Mouse (Mus musculus): ENCODE results near the gene Rapgef2. TPM values are rescaled to one million over a fixed set of nuclear protein-coding genes. Genes with fewer than 3 reads are reported as not detected.

Gene Rapgef2
- total RNA-seq, 2 experiments from 2014 or later = 34.3 to 34.5 TPM

GRCm38 (mm10) chr3:79283976-79284375 is 2.3 kb downstream of the Rapgef2 start:
- DNase-seq = no peak

DNA sequence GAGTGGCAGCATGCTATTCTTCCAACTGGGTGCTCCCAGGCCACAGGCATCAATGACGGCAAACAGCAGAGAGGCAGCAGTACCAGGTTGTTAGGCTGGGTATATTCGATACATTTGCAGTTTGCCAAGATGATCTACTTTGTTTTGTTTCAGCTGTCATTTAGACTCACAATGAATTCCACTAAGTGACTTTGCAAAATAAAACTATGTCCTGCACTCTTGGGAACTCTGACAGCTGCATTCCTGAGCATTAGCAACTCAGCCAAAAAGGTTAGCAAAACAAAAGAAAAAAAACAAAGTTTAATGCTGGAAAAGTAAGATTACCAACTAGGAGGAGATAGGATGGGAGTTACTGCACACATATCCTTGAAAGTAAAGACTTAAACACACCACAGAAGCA is 3.3 kb downstream of the Rapgef2 start:
- DNase-seq = no peak

GRCm38 (mm10) chr3:79275856-79276645 is 10.3 kb downstream of the Rapgef2 start:
- DNase-seq = no peak

DNA sequence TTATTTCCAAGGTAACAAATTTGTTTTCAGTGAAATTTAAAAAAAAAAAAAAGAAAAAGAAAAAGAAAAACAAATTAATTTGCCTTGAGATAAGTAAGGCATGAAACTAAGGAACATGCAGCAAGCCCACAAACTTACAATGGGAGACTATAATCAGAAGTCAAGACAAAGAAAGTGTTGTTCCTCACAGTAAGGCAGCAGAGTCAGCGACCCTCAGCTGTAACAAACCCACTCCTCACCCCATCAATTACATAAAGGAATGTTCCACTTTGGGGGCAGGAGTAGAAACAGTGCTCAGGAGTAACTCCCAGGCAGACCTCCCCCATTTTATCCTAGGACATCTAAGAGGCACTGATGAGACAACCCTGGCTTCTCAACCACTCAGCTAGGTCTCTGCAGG is 13.0 kb downstream of the Rapgef2 start:
- no peak for DNase-seq

- DNase-seq = no peak
These were observed 13.4 kb downstream of the Rapgef2 start for GRCm38 (mm10) chr3:79272939-79273338.

DNA sequence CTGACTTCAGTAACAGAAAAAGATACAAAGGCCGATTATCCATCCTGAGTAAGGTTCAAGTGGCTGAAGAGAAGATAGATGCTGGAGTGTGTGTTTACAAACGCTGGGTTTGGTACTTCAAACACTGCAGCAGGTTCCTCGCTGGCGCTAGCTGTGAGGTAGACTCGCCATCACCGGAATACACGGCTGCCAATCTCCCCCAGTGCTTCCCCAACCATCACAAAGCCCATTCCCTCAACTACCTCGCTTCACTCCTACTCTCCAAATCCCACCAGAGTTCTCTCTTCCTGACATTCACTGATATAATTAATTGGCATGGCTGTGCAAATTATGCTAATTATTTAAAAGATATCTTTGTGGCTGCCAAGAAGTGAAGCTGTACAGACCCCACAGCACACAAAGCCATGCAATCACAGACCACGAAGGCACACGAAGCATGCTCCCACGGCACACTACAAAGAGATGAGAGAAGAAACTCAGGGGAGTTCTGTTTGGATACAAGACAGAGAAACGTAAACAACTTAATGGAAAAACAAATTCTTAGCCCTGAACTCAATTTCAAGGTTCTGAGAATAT is 15.2 kb downstream of the Rapgef2 start:
- DNase-seq = no peak

DNA sequence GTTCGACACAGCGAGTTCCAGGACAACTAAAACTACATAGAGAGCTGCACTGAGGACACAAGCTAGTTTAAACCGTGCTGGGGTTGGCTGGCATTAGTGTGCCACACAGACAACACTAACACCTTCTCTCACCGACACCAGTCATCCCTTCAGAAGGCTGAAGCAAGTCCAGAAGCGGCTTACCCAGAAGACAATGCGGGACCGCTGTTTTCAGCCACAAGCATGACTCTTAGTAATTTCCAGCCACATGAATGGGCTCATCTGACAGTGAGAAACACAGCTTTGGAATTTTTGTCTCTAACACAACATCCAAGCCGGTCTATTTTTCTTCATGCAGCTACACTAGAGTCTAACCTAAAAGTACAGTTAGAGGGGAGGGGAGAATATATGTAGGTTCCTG is 16.4 kb downstream of the Rapgef2 start:
- DNase-seq = no peak

DNA sequence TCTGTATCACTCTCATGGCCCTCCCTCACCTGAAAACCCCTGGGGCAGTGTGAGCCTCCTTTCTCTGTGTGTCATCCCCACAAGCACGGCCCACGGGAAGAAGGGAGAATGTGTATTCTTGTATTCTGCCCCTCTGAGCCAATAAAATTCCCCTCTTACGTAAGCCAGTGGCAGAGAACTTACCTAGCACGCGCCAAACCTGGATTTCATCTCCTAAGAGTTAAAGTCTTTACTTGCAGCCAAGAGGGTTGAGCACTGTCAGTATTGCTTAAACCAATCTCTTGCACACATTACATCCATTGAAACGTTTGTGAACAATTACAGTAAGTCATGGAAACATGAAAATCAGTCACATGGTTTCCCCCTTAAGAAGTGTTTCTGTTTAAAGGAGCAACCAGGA is 19.3 kb downstream of the Rapgef2 start:
- no peak for DNase-seq

- DNase-seq = peak in 1 of 2 experiments; percentile 50
These were observed 24.5 kb downstream of the Rapgef2 start for GRCm38 (mm10) chr3:79261816-79262316.

DNA sequence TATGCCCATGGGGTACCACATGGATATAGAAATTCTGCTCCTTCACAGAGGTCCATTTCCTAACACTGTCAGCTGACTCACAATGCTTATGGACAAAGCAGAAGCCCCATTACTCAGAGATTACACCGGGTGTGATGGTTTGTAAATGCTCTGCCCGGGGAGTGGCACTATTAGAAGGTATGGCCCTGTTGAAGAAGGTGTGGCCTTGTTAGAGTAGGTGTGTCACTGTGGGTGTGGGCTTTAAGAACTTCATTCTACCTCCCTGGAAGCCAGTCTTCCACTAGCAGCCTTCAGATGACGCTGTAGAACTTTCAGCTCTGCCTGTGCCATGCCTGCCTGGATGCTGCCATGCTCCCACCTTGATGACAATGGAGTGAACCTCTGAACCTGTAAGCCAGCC is 32.3 kb downstream of the Rapgef2 start:
- DNase-seq = no peak

DNA sequence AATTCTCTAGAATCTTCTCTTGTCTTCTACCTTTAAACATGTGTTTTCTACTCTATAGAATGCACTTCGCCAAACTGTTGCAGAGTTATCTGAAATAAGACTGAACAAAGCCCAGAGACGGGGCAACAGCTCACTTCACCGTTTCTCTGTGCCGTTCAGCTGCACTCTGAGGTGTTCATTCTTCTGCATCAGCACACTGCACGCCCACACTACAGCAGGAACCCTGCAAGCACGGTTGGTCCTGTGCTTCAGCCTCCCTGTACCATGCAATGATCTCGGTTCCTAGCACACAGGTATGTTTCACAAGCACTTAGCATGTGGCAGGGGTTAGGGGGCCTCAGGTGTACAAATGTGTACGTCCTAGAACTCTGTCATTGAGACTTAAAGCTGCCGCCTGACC is 32.9 kb downstream of the Rapgef2 start:
- no peak for DNase-seq

- DNase-seq = peak in 1 of 2 experiments; percentile 62
These were observed 33.4 kb downstream of the Rapgef2 start for GRCm38 (mm10) chr3:79252921-79253394.

DNA sequence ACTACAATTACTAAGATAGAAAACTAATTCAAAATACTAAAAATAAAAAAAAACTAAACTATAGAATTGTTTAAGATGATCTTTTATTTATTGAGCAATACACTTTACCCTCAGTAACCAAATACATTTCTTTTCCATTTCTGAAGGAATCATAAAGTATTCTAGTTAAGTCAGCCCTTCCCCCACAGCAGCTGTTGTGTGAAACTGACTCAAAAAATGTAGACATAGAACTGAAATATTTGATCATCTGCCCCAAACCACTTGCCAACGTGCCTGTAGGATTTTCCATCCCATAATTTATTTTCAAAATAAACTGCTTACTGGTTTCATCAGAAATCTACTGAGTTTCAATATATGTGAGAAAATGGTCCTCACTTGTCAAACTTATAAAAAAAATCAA is 36.4 kb downstream of the Rapgef2 start:
- no peak for DNase-seq

GRCm38 (mm10) chr3:79248659-79249235 is 37.6 kb downstream of the Rapgef2 start:
- no peak for DNase-seq

DNA sequence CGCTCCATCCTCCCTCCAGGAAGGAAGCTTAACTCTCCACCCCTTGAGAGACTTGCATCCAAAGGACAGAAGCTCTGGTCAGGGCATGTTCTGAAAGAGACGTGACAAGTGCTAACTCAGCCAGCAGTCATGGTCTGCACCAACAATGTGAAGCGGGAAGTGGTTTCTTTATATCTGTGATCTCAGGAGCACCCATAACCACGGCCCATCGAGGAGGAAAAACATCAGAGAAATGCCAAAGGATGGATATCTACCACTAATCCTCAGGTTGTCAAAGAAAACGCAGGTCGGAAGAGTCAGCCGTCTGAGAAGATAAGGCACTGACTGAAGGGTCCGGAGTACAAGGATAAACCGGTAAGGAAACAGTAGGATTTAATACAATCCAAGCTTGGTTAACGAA is 38.1 kb downstream of the Rapgef2 start:
- DNase-seq = peak in 1 of 2 experiments; percentile 40

GRCm38 (mm10) chr3:79244347-79244746 is 42.0 kb downstream of the Rapgef2 start:
- DNase-seq = peak; percentile 48 to 55

DNA sequence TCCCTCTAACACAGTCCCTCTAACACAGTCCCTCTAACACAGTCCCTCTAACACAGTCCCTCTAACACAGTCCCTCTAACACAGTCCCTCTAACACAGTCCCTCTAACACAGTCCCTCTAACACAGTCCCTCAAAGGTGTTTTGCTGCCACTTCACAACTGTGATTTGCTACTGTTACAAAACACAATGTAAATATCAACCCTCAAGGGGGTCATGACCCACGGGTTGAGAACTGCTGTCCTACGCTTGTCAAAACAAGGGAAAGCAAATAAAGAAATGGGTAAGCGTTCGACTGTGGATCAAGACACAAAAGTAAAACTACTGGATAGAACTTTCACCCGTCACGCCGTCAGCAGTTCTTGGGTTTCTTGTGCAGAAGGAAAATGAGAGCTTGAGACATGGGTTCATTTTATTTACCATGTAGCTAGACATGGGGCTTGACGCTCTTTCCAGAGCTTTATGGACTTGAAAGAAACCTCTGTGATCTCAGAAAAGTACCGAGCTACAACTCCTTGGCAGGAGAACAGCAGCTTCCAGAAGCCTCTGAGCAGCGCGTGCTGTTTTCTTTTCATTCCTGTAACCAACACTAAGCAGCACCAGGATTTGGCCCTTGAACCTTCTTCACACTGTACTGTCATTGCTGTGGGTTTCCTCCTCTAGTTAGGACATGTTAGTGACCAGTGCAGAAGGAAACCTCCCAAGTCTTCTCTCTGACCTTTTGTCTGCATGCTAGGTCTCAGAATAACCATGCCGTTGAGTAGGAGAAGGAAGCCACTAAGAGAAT is 43.2 kb downstream of the Rapgef2 start:
- DNase-seq = no peak

- no peak for DNase-seq
These were observed 44.0 kb downstream of the Rapgef2 start for GRCm38 (mm10) chr3:79242298-79242697.

- DNase-seq = no peak
These were observed 47.3 kb downstream of the Rapgef2 start for GRCm38 (mm10) chr3:79239066-79239462.

- no peak for DNase-seq
These were observed 47.8 kb downstream of the Rapgef2 start for GRCm38 (mm10) chr3:79238456-79239065.

GRCm38 (mm10) chr3:79237619-79238342 is 48.5 kb downstream of the Rapgef2 start:
- DNase-seq = peak; percentile 48 to 79
